Mouse (Mus musculus) yolk sac, embryonic 10.5 days (tissue): ENCODE data around the gene Gucy2f.
"Not testable (repeated sequence)": the region's sequence is repeated elsewhere in the genome, so short reads cannot be mapped to it uniquely, and the experiment has no call there.

Experiments
- DNase-seq: peaks from one replicate; pipeline ENCODE4 v3.0.0-alpha.2; 2017; ENCODE audit warnings: low spot score

Gucy2f gene

DNA sequence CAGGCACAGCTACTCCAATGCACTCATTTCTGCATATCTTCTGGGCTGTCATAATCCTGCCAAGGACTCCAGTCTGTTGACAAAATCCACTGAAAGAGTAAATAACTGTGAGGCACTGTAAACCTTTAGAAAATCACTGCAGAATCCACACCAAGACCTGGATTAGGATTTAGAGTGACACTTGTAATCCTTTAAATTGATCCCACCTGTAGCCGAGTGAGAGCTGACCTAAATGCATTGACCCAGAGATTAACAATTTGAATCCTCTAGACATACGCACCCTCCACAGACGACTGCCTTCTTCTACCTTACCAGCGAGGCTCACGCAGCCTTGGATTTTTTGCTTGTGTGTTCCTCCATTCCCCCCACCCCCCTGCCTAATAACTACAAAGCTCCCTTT, at the start of gene Gucy2f:
TSS of gene Gucy2f (minus strand) at position 101 of the 400 bp plus-strand sequence.
- no peak for DNase-seq

DNA sequence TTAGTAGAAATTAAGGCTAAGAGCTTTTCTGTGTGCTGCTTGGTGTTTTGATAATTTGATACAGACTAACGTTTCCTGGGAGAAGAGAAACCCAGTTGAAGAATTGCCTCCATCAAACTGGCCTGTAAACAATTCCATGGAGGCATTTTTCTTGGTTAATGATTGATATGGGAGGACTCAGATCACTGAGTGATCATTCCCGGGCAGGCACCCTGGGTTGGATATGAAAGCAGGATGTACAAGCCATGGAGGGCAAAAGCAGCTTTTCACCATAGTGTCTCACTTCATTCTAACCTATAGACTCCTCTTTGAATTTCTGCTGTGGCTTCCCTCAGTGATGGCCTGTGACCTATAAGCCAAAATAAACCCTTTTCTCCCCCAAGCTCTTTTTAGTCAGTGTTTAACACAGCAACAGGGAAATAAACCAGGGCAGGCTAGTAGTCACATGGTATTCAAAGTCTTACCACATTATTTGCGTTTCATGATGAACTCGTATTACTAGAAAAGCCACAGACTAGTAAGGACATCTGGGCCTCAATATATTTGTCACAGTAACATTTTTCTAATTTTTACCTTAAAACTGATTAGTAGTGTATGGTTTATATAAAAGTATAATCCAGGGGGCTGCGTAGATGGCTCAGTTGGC, 49.1 kb upstream of the Gucy2f start:
- no peak for DNase-seq

- DNase-seq, result no peak
Measured at GRCm38 (mm10) chrX:142237101-142237500, 40.4 kb upstream of the Gucy2f start.

DNA sequence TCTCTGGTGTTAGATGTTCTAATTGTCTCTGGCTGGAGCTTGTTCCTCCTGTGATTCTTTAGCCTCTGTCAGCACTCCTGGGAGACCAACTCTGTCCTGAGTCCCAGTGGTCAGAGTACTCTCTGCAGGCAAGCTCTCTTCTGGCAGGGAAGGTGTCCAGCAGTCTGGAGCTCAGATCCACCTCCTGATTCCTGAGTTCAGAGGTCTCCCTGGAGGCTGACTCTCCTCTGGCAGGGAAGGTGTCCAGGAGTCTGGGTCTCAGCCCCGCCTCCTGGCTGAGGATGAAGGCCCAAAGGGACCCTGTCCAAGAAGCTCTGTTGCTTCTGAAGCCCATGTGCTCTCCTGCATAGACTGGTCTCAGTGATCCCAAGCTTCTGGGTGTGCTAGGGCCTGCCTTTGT, 39.4 kb upstream of the Gucy2f start:
- not testable (repeated sequence) for DNase-seq

DNA sequence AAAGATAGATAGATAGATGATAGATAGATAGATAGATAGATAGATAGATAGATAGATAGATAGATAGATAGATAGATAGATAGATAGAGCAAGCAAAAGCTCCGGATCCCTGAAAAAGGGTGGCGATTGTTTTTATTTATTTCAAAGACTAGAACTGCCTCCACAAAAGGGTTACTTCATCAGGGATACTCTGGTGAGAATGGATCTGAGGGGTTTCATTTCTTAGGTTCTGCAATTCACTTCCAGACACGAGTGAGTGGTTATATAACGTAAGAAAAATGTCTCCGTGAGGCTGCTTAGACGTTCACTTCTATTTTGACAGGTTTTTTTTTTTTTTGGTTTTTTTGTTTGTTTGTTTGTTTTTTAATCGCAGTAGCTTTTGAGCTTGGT, 32.0 kb upstream of the Gucy2f start:
- no peak for DNase-seq

DNA sequence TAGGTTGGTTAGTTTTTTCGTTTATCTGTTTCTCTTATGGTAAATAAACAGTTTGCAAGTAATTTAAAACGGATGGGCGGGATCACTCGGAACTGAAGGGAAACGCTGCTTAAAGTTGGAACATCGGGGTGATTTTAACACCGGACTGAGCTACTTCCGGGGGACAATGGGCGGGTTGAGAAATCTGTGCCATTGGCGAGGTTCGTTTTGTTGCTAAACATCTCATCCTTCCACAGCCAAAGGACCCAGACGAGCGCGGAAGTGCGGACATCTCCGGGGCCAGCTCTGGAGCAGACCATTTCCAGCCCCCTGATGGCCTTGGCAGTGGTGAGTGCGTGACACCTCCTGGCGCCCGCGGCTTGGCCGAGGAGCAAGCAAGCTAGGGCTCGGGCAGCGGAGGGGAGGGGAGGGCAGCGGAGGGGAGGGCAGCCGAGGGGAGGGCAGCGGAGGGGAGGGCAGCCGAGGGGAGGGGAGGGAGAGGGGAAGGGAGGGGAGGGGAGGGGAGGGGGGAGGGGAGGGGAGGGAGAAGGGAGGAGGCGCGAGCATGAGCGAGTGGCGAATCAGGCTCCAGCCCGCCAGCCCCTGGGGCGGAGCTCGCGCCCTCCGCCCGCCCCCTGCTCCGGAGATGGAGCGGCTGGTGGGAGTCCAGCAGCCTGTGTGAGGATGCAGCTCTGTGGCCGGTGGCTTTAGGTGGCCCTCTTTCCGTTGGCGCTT, 31.5 kb upstream of the Gucy2f start:
- DNase-seq, result peak; percentile 60

DNA sequence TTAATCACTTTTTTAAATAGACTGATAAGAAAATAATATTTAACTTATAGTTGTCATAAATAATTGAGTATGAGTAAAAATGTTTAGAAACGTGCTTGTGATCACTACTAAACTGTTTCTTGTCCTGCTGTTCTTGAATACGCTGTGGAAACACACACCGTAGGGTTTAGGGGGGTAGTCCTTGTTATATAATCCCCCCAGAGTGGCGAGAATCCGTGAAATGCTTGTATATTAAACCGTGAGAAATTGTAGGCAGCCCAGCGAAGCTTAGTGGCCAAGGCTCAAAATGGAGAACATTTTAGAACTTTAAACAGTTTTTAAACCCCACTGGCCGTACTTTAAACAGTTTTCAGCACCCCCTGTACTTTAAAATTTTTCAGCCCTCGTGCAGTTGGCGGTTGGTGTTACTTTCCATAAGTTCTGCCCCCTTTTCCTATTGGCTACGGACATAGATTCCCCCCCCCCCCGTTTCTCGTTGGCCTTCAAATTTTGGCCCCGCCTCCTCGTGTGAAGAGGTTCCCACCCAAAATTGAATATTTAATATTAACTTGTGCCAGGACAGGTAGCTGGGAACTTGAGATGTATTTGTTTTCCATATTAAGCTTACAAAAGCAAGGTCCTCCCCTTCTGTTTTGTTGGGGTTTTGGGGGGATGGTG, 30.8 kb upstream of the Gucy2f start:
- peak; percentile 45 for DNase-seq

- DNase-seq, result no peak
Measured at GRCm38 (mm10) chrX:142226542-142226941, 29.8 kb upstream of the Gucy2f start, which contains the start of gene Nxt2. Nxt2 (plus strand) TSS chrX:142226770.

- peak; percentile 12 for DNase-seq
Measured at GRCm38 (mm10) chrX:142200295-142200694, 3.6 kb upstream of the Gucy2f start.

DNA sequence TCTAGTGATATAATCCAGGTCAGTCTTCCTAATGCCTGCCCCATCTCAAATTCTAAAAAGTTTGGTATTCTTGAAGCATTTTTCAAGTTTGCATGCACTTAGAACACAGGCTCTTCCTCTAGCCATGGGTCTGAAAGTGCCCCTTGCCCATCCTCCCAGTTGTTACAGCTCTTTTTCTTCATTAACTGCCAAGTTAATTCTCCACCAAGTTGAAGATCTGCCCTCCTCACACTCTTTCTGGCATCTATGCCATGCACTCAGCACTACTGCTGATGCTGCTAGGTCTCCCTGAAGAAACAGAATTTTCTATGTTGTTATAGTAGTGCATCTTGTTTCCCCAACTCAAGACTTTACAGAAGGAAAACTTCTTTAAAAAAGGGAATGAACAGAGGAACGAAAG, 1.2 kb downstream of the Gucy2f start:
- DNase-seq, result no peak

- DNase-seq, result no peak
Measured at GRCm38 (mm10) chrX:142194420-142194819, 2.3 kb downstream of the Gucy2f start.

GRCm38 (mm10) chrX:142190355-142190754, 6.4 kb downstream of the Gucy2f start:
- no peak for DNase-seq

- DNase-seq, result peak; percentile 1
Measured at GRCm38 (mm10) chrX:142189023-142189703, 7.6 kb downstream of the Gucy2f start.

DNA sequence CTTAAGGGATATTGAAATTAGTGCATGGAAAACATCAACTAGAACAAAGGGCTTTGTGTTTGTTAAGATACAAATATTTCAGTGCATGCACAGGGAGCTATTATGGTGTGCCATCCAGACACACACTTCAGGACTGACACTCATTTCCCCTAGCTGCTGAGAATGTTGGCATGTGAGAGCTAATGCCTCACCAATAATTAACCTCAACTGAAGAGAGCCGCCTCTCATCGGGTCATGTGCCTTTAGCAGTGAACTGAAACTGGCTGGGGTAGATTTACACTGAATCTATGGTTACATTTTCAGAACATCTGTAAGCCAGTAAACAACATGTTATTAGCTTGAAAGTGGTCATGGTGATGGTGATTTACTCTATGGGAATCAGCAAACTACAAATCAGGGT, 14.7 kb downstream of the Gucy2f start:
- no peak for DNase-seq

- DNase-seq, result no peak
Measured at GRCm38 (mm10) chrX:142176981-142177380, 19.8 kb downstream of the Gucy2f start.

GRCm38 (mm10) chrX:142115779-142116178, 81.0 kb downstream of the Gucy2f start:
- no peak for DNase-seq

DNA sequence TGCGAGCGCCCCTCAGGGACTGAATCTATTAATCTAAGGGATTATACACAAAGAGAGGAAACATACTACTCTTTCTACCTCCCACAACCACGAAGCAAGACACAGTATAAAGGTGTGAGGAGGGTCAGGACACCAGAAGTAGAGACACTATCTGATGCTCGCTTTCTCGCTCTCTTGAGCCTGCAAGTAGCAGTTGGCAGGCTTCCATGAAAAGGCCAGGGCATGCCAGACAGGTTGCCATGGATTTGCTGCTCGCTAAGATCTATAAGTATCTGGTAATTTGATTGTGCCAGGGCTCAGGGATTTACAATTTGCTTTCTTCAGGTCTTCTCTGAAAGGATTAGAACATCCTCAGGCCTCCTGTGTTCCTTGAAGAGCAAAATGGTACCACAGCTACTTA, 85.5 kb downstream of the Gucy2f start:
- DNase-seq, result no peak

- DNase-seq, result no peak
Measured at GRCm38 (mm10) chrX:142096904-142097303, 99.8 kb downstream of the Gucy2f start.

DNA sequence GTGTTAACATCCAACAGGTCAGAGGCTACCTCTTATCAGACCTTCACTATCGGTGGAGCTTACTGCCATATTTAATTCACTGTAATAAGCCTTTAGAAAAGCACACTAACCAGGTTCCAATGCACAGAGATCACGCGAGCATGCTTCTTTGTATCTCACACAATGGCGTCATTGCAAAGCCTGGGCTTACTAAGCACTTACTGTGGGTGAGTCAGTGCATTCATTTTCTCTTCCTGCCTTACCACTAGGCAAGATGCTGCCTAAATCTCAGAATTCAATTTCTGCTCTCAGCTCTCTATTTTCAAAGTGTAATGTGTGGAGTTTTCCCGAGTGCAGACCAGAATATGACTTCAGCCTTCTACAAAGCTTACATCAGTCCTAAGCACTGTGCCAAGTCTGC, 101.2 kb downstream of the Gucy2f start:
- no peak for DNase-seq

DNA sequence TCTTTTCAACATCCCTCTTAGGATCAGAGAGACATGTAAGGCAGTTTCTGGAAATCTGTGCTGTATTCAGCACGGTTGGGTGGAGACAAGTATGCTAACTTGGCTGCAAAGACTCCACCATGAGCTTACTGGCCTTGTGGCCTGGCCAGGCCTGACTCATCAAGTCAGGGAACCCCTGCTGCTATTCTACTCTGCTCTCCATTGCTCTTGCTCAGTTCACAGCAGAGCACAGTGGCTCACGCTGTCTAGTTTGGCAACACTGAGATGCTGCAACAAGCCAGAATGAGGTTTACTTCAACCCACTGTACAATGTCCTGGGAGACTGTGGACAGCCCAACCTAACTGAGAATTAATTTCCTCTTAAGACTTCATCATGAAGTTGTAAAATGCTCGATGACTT, 134.1 kb downstream of the Gucy2f start:
- no peak for DNase-seq
